Mouse (Mus musculus) CH12.LX (cell line): ENCODE measurements around the gene Klhl10.

Experiments
- BHLHE40 ChIP-seq: IDR thresholded peaks from 2 replicates; pipeline ENCODE4 v1.6.1; 2011; ENCODE audit warnings: mild to moderate bottlenecking, low read depth, low read length, improper control_type of control experiment
- CTCF ChIP-seq, 2 experiments: IDR thresholded peaks in 1 of 2; conservative IDR thresholded peaks in 1 of 2; 2 replicates each; pipeline ENCODE4 v1.5.1; 2011 to 2012; ENCODE audit warnings: low read depth in 2 of 2, low read length in 2 of 2, improper control_type of control experiment in 1 of 2, inconsistent platforms in 1 of 2, mild to moderate bottlenecking in 1 of 2, moderate library complexity in 1 of 2
- JUND ChIP-seq: conservative IDR thresholded peaks from 2 replicates; pipeline ENCODE4 v1.6.1; 2011; ENCODE audit warnings: low read depth, low read length, improper control_type of control experiment
- POLR2A ChIP-seq: IDR thresholded peaks from 2 replicates; pipeline ENCODE4 v1.6.1; 2011; ENCODE audit warnings: low read depth, mild to moderate bottlenecking, improper control_type of control experiment, low read length
- UBTF ChIP-seq: IDR thresholded peaks from 2 replicates; pipeline ENCODE4 v1.6.1; 2012; ENCODE audit warnings: low read depth, mild to moderate bottlenecking, inconsistent platforms, low read length, improper control_type of control experiment, moderate library complexity
- USF1 ChIP-seq: IDR thresholded peaks from 2 replicates; pipeline ENCODE4 v1.6.1; 2014; ENCODE audit warnings: low read depth, mild to moderate bottlenecking, inconsistent platforms, low read length, improper control_type of control experiment
- ZC3H11A ChIP-seq: IDR thresholded peaks from 2 replicates; pipeline ENCODE4 v1.6.1; 2012; ENCODE audit warnings: low read depth, mild to moderate bottlenecking, inconsistent platforms, low read length, improper control_type of control experiment
- ZMIZ1 ChIP-seq: IDR thresholded peaks from 2 replicates; pipeline ENCODE4 v1.6.1; 2012; ENCODE audit warnings: low read depth, mild to moderate bottlenecking, inconsistent platforms, low read length, improper control_type of control experiment
- ZNF384 ChIP-seq: IDR thresholded peaks from 2 replicates; pipeline ENCODE4 v1.6.1; 2012; ENCODE audit warnings: low read depth, low read length, improper control_type of control experiment, inconsistent platforms

- TF ChIP-seq UBTF (no peak), ZC3H11A (no peak), USF1 (no peak), CTCF (conservative IDR thresholded peaks at IDR 0.05 in 1 of 2, IDR thresholded peaks at IDR 0.05 in 1 of 2; ENCODE audit: low read depth in 2 of 2, low read length in 2 of 2) (no peak), ZMIZ1 (no peak), JUND (no peak), ZNF384 (no peak), POLR2A (no peak), BHLHE40 (no peak)
These were observed 41.8 kb upstream of the Klhl10 start for GRCm38 (mm10) chr11:100399727-100400538.
